Comparison of ENCODE assay signal across 13 mouse cellular contexts in the genomic region with DNA sequence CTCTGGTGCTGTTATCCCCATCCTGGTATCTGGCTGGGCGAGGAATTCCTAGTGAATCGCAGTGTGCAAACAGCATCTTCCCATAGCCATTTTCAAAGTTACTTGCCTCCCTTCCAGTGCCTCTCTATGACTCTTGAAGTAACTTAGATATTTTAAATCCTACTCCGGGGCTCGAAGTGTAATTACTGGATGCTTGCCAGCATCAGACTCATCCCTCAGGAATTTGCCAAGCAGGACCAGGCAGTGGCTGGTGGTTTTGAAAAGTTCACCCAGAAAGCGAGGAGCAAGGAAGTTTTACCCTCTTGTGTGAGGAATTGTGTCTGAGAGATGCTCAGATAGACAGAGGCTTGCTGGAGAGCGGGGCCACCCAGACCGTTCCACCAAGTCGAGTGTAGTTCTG. TPM values are rescaled to one million over a fixed set of nuclear protein-coding genes. Genes with fewer than 3 reads are reported as not detected.
DNase-seq lines count a peak whose midpoint lies in the region; ATAC-seq and TF ChIP-seq lines count a peak whose summit lies in the region.
"Had no signal": no experiment of that assay in that cellular context is flagged by ENCODE, and none has a peak within 500 bp of the region (broad histone marks: within the 10 kb centered on the region; RNA-seq: fewer than 3 reads in every experiment).

No protein-coding gene starts in this region.

- H3K4me2 ChIP-seq in lung, embryonic 14.5 days: no peak overlapping the region

- H3K36me3 ChIP-seq in heart, embryonic 10.5 days: 0 out of 2 replicates have a peak, but pooled peaks cover 3% of the 10 kb centered on the region
- H3K36me3 ChIP-seq in lung, embryonic 14.5 days (ENCODE audit: insufficient read depth): no peaks in the 10 kb centered on the region
- H3K36me3 ChIP-seq in forebrain, embryonic 10.5 days (replicated peaks): peaks cover 16% of the 10 kb centered on the region

- intact Hi-C loops in left cerebral cortex, postnatal 36 days (cut with DNase I): no loop called here

- no peaks in the 10 kb centered on the region for H3K27me3 ChIP-seq in heart, embryonic 10.5 days (ENCODE audit: insufficient read depth, poor library complexity, severe bottlenecking)
- no peaks in the 10 kb centered on the region for H3K27me3 ChIP-seq in lung, embryonic 14.5 days (ENCODE audit: insufficient read depth, low read length)
- H3K27me3 ChIP-seq in forebrain, embryonic 10.5 days (ENCODE audit: poor library complexity, severe bottlenecking): no peaks in the 10 kb centered on the region

- DNase-seq in heart, embryonic 10.5 days (ENCODE audit: low spot score): no peak
- no peak for DNase-seq in heart, adult 8-10 months (ENCODE audit: low spot score)
- DNase-seq in 3134 (ENCODE audit: extremely low read depth, insufficient read length, low spot score): peak; percentile 78
- DNase-seq in adrenal gland, postnatal 36 days: peak; percentile 55 to 66
- DNase-seq in lung, embryonic 14.5 days: peak; percentile 88
- no peak for DNase-seq in ovary, postnatal 14 days (ENCODE audit: low spot score)
- DNase-seq in left cerebral cortex, postnatal 36 days (ENCODE audit: low spot score in 2 of 2): no peak
- DNase-seq in forebrain, embryonic 10.5 days (ENCODE audit: extremely low spot score, low spot score): no peak
- DNase-seq: cerebellum, adult 9-11 months; right cerebral cortex, postnatal 25 days had no signal

- H3K27ac ChIP-seq in heart, embryonic 10.5 days: peak overlapping the region; percentile 87
- peak overlapping the region; percentile 87 for H3K27ac ChIP-seq in lung, embryonic 14.5 days (ENCODE audit: low read depth)
- H3K27ac ChIP-seq in forebrain, embryonic 10.5 days: no peak overlapping the region
- H3K27ac ChIP-seq: macrophage had no signal

- no peak for TF ChIP-seq CTCF in lung, embryonic 14.5 days (IDR thresholded peaks at IDR 0.05; ENCODE audit: low read depth)

- no peak overlapping the region for H3K9ac ChIP-seq in lung, embryonic 14.5 days

- H3K4me3 ChIP-seq in heart, embryonic 10.5 days: no peak overlapping the region
- H3K4me3 ChIP-seq in lung, embryonic 14.5 days (ENCODE audit: low read depth, low read length): no peak overlapping the region
- no peak overlapping the region for H3K4me3 ChIP-seq in forebrain, embryonic 10.5 days

- ATAC-seq in lung, embryonic 14.5 days (ENCODE audit: insufficient read depth): peak; percentile 51; the same call in 1 of the 2 replicates
- ATAC-seq: forebrain, embryonic 16.5 days; hindbrain, embryonic 16.5 days had no signal

- H3K4me1 ChIP-seq in heart, embryonic 10.5 days: peaks cover 78% of the 10 kb centered on the region
- H3K4me1 ChIP-seq in lung, embryonic 14.5 days (ENCODE audit: insufficient read depth): peaks cover 44% of the 10 kb centered on the region
- peaks cover 31% of the 10 kb centered on the region for H3K4me1 ChIP-seq in forebrain, embryonic 10.5 days

- 52% methylated on average over 8 of the region's 8 CpGs for WGBS in heart, embryonic 10.5 days
- 29% methylated on average over 8 of the region's 8 CpGs for WGBS in lung, embryonic 14.5 days
- 92% methylated on average over 8 of the region's 8 CpGs for WGBS in forebrain, embryonic 10.5 days

- no peaks in the 10 kb centered on the region for H3K9me3 ChIP-seq in heart, embryonic 10.5 days
- H3K9me3 ChIP-seq in lung, embryonic 14.5 days (ENCODE audit: low read depth, low read length): no peaks in the 10 kb centered on the region
- H3K9me3 ChIP-seq in forebrain, embryonic 10.5 days: no peaks in the 10 kb centered on the region

RNA-seq across cellular contexts. Expression of a gene that starts 51.3 kb away (rescaled TPM):
- 23.4 and 28.3 TPM in 2 replicates for polyA plus RNA-seq in heart, embryonic 10.5 days (2016; fragmentation: Nextera tagmentation; extraction: Ambion mirVana)
- total RNA-seq in heart, adult 8-10 months (2022): 10 to 100 TPM in 2 of 4 experiments, 1 to 10 TPM in 2; 7.2 to 13.4 (median 9.7) TPM
- total RNA-seq in adrenal gland, postnatal 36 days (2021): 10 to 100 TPM; 14.1 to 17.8 TPM
- polyA plus RNA-seq in lung, embryonic 14.5 days (2014; fragmentation: Nextera tagmentation; extraction: Ambion mirVana): 25.5 and 26.2 TPM in 2 replicates
- 10 to 100 TPM; 16.0 to 21.0 TPM for total RNA-seq in left cerebral cortex, postnatal 36 days (2021)
- 27.7 and 28.7 TPM in 2 replicates for polyA plus RNA-seq in forebrain, embryonic 10.5 days (2016; fragmentation: Nextera tagmentation; extraction: Ambion mirVana)

Comparison
In these comparisons a context has a peak if more than half of its experiments do, and no peak if none do; other contexts are left out.
1. DNase-seq: peak in 3134 (single experiment), adrenal gland, postnatal 36 days (2 of 2) and lung, embryonic 14.5 days (single experiment); none in heart, embryonic 10.5 days (single experiment), heart, adult 8-10 months (single experiment), ovary, postnatal 14 days (single experiment), left cerebral cortex, postnatal 36 days (0 of 2) and forebrain, embryonic 10.5 days (single experiment).